Comparison of ENCODE assay signal across 33 mouse cellular contexts in genomic region chr9:74935289-74935688, GRCm38 (mm10). TPM values are rescaled to one million over a fixed set of nuclear protein-coding genes. Genes with fewer than 3 reads are reported as not detected.
DNase-seq lines count a peak whose midpoint lies in the region; ATAC-seq and TF ChIP-seq lines count a peak whose summit lies in the region.
"Had no signal": no experiment of that assay in that cellular context is flagged by ENCODE, and none has a peak within 500 bp of the region (broad histone marks: within the 10 kb centered on the region; RNA-seq: fewer than 3 reads in every experiment).

No protein-coding gene starts in this region.

- H3K9me3 ChIP-seq in midbrain, embryonic 14.5 days (ENCODE audit: control insufficient read depth, low read length), result no peaks in the 10 kb centered on the region
- H3K9me3 ChIP-seq: heart, embryonic 13.5 days; hindbrain, embryonic 10.5 days; hindbrain, embryonic 15.5 days; limb, embryonic 13.5 days; liver, embryonic 12.5 days; midbrain, embryonic 15.5 days; neural tube, embryonic 12.5 days had no signal

- DNase-seq in spleen, postnatal 36 days (ENCODE audit: low spot score in 2 of 2), result peak; percentile 23 to 43
- no peak for DNase-seq in spleen, postnatal 4 days (ENCODE audit: low spot score in 2 of 2)
- no peak for DNase-seq in left cerebral cortex, adult 2 months (ENCODE audit: extremely low spot score in 1 of 2, low spot score in 2 of 2)
- DNase-seq in midbrain, embryonic 14.5 days, result no peak
- DNase-seq: adrenal gland, postnatal 14 days; cerebellum, adult 2 months; cerebellum, postnatal 14 days; gastrocnemius, postnatal 36 days; heart, adult 2 months; heart, postnatal 10 days; kidney, adult 18-20 months; kidney, postnatal 36 days; layer of hippocampus, adult 9-11 months; liver, postnatal 0 days; lung, postnatal 36 days; right cerebral cortex, postnatal 4 days; thymus, adult 2 months; thymus, postnatal 36 days had no signal

- no peak overlapping the region for H3K4me2 ChIP-seq in midbrain, embryonic 14.5 days (ENCODE audit: low read length)
- H3K4me2 ChIP-seq: heart, embryonic 13.5 days; hindbrain, embryonic 15.5 days; limb, embryonic 13.5 days; liver, embryonic 12.5 days; midbrain, embryonic 15.5 days; neural tube, embryonic 12.5 days had no signal

- ATAC-seq in megakaryocyte progenitor cell, adult 5-6 weeks (replicated peaks; ENCODE audit: poor library complexity), result peak; percentile 63
- ATAC-seq in cerebellum, adult (ENCODE audit: insufficient number of reproducible peaks, low FRiP score, low TSS enrichment), result no peak
- ATAC-seq in midbrain, embryonic 14.5 days (ENCODE audit: low FRiP score, low TSS enrichment), result no peak
- ATAC-seq: forebrain, embryonic 14.5 days; inflammation-experienced regulatory T-cells, adult 6 months; liver, embryonic 12.5 days; liver, postnatal 0 days; midbrain, embryonic 15.5 days; Patski had no signal

- H3K27me3 ChIP-seq in midbrain, embryonic 14.5 days (ENCODE audit: control insufficient read depth, insufficient read depth, low read length), result no peaks in the 10 kb centered on the region
- H3K27me3 ChIP-seq: heart, embryonic 13.5 days; hindbrain, embryonic 15.5 days; limb, embryonic 13.5 days; liver, embryonic 12.5 days; midbrain, embryonic 15.5 days; neural tube, embryonic 12.5 days had no signal

- no peak overlapping the region for H3K9ac ChIP-seq in midbrain, embryonic 14.5 days (replicated peaks; ENCODE audit: low read length)
- H3K9ac ChIP-seq: heart, embryonic 13.5 days; hindbrain, embryonic 15.5 days; limb, embryonic 13.5 days; liver, embryonic 12.5 days; liver, postnatal 0 days; midbrain, embryonic 15.5 days; neural tube, embryonic 12.5 days had no signal

- no peaks in the 10 kb centered on the region for H3K36me3 ChIP-seq in midbrain, embryonic 14.5 days (ENCODE audit: control insufficient read depth, insufficient read depth, low read length)
- H3K36me3 ChIP-seq: G1E; heart, embryonic 13.5 days; hindbrain, embryonic 10.5 days; hindbrain, embryonic 15.5 days; limb, embryonic 13.5 days; liver, embryonic 12.5 days; midbrain, embryonic 15.5 days; neural tube, embryonic 12.5 days had no signal

- H3K27ac ChIP-seq in brown adipose tissue, adult 24 weeks (replicated peaks; ENCODE audit: low read depth, low read length), result peak overlapping the region; percentile 81
- no peak overlapping the region for H3K27ac ChIP-seq in left cerebral cortex, adult 2 months
- H3K27ac ChIP-seq in midbrain, embryonic 14.5 days (replicated peaks; ENCODE audit: low read depth, low read length), result no peak overlapping the region
- H3K27ac ChIP-seq: heart, adult 2 months; heart, embryonic 13.5 days; hindbrain, embryonic 10.5 days; hindbrain, embryonic 15.5 days; limb, embryonic 13.5 days; liver, embryonic 12.5 days; midbrain, embryonic 15.5 days; neural tube, embryonic 12.5 days had no signal

- no peak overlapping the region for H3K4me3 ChIP-seq in brown adipose tissue, adult 24 weeks (ENCODE audit: insufficient read depth, low read depth, low read length)
- H3K4me3 ChIP-seq in left cerebral cortex, adult 2 months, result no peak overlapping the region
- no peak overlapping the region for H3K4me3 ChIP-seq in midbrain, embryonic 14.5 days (replicated peaks; ENCODE audit: low read depth, low read length)
- H3K4me3 ChIP-seq: heart, adult 2 months; heart, embryonic 13.5 days; hindbrain, embryonic 10.5 days; hindbrain, embryonic 15.5 days; limb, embryonic 13.5 days; liver, embryonic 12.5 days; midbrain, embryonic 15.5 days; myocyte; neural tube, embryonic 12.5 days had no signal

- intact Hi-C loops in left cerebral cortex, adult 2 months (cut with DNase I), result no loop called here

- peaks cover 14% of the 10 kb centered on the region for H3K4me1 ChIP-seq in brown adipose tissue, adult 24 weeks (ENCODE audit: control insufficient read depth, insufficient read depth, insufficient read length, low read length)
- no peaks in the 10 kb centered on the region for H3K4me1 ChIP-seq in midbrain, embryonic 14.5 days (ENCODE audit: control insufficient read depth, insufficient read depth, low read length)
- H3K4me1 ChIP-seq: heart, embryonic 13.5 days; hindbrain, embryonic 10.5 days; hindbrain, embryonic 15.5 days; liver, embryonic 12.5 days; midbrain, embryonic 15.5 days; neural tube, embryonic 12.5 days had no signal

- 84% methylated on average over 3 of the region's 3 CpGs for WGBS in midbrain, embryonic 14.5 days

- TF ChIP-seq CTCF in left cerebral cortex, adult 2 months (IDR thresholded peaks at IDR 0.05), result no peak

RNA-seq across cellular contexts. Expression of gene Fam214a, which starts 17.4 kb away (rescaled TPM):
- polyA plus RNA-seq in brown adipose tissue, adult 24 weeks (2012; ENCODE audit: insufficient read depth, insufficient read length, missing spikeins), result 29.9 and 41.0 TPM in 2 replicates
- 6.9 and 7.1 TPM in 2 replicates for total RNA-seq in megakaryocyte progenitor cell, adult 5-6 weeks (2015)
- 6.6 and 7.1 TPM in 2 replicates for total RNA-seq in megakaryocyte progenitor cell, adult 5-6 weeks (2017)
- total RNA-seq in left cerebral cortex, adult 2 months (2021), result 10 to 100 TPM; 35.3 to 37.5 TPM
- polyA plus RNA-seq in midbrain, embryonic 14.5 days (2014; fragmentation: Nextera tagmentation; extraction: Ambion mirVana), result 26.0 and 35.9 TPM in 2 replicates

Comparison
In these comparisons a context has a peak if more than half of its experiments do, and no peak if none do; other contexts are left out.
1. DNase-seq: peak in spleen, postnatal 36 days (2 of 2); none in spleen, postnatal 4 days (0 of 2), left cerebral cortex, adult 2 months (0 of 2) and midbrain, embryonic 14.5 days (single experiment).
2. RNA of gene Fam214a, which starts 17.4 kb away (total RNA-seq): 35.3 to 37.5 TPM in left cerebral cortex, adult 2 months; 6.6 to 7.1 TPM in megakaryocyte progenitor cell, adult 5-6 weeks; every median in the first group is over 4 times any median in the second.